Mouse (Mus musculus): Measurements from ENCODE around the gene Edc4.

Edc4 gene

DNA sequence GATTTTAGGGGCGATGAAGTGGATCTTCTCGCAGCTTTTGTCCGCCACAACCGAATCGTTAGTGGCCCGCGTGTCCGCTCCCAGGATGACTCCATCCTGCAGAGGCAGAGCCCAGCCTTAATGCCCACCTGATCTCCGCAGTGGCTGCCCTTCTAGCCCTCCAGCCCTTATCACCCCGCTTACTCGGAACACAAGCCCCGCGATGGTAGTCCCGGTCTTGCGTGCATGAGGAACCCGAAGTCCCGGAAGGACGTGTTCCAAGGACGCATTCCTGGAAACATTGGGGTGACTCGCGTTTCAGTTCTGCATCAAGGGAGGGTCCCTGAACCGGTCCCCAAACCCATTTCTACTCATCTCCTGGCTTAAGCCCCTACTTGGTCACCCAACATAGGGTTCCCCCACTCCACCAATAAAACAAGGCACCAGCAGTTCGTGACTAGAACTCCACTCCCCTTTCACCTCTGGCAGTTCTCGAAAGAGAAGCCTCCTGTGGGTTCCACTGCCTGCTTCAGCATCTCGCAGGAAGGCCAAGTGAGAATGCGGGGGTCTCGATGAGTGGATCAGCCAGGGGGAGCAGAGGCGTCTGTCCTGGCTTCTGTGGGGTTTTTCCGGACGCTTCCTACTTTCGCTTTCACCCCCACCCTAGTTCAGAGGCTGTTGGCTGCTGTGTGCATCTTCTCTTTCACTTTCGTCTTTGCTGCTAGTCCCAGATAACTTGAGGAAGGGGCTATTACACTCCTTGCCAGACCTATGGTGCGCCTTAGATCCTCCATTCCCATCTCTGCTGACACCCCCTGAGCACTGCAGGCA lies 57.0 kb downstream of the Edc4 start:
- in situ Hi-C loops (cut with MboI; ENCODE audit: unreplicated experiment in 2 of 2): loop anchor here (5.0 to 10.0 kb wide), 2 partner anchors 85 to 333 kb away; partner anchors contain the start of gene Ripor1 (in 1 of the 2)

DNA sequence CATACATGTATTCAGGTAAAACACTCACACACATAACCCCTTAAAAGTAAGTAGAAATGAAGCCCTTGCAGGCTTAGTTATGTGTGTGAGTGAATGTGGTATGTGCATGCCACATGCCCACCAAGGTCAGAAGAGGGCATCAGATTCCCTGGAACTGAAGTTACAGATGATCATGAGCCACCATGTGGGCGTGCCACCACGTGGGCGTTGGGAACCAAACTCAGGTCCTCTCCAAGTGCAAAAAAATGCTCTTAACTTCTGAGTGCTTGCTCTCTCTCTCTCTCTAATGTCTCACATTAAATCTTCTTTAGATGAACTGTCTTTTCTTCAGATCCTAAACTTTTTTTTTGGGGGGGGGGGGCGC lies 57.6 kb downstream of the Edc4 start, which contains the start of gene Psmb10:
Gene Psmb10 (minus strand): TSS at position 139 of the 364 bp plus-strand sequence.
- in situ Hi-C loops (cut with MboI; ENCODE audit: unreplicated experiment in 2 of 2): loop anchor here (5.0 to 10.0 kb wide), 2 partner anchors 84 to 333 kb away; partner anchors contain the start of gene Ripor1 (in 1 of the 2)

DNA sequence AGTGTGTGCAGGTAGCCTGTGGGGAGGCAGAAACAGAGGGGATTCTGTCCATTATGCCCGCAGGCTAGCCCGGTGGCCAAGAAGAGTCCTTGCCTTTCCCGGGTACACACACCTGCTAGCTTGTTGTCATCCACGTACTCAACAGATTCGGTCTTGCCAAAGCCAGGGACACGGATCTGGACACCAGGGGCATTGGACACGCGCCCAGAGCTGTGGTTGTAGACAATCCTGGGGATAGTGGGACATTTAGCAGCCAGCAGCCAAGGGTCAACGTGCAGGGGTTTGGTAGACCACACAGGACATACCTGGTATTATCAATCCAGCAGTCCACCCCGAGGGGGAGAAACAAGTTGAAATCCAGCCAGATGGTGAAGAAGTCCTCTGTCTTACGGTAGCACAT lies 61.3 kb downstream of the Edc4 start:
- in situ Hi-C loops (cut with MboI; ENCODE audit: unreplicated experiment in 2 of 2): loop anchor here (5.0 kb wide), 2 partner anchors 35 to 40 kb away; partner anchors contain the start of gene Dpep3 (in 1 of the 2)

DNA sequence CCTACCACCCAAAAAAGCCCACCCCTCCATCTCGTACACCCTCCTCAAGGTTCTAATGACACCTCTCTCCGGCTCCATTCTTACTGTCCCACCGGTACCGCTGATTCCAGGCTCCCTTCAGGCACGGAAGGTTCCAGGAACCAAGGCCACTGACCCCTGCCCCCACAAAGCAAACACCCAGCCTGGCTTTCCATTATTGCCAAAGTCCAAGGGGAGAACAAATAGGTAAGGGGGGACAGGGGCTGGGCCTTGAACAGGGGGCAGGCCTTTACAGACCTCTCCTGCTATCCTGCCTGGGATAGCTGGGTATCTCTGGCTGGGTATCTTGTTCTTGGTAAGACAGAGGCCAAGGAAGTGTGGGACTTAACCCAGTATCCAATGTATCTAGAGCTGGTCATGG lies 61.9 kb downstream of the Edc4 start:
- in situ Hi-C loops (cut with MboI; ENCODE audit: unreplicated experiment in 2 of 2): loop anchor here (5.0 kb wide), 2 partner anchors 35 to 40 kb away; partner anchors contain the start of gene Dpep3 (in 1 of the 2)

DNA sequence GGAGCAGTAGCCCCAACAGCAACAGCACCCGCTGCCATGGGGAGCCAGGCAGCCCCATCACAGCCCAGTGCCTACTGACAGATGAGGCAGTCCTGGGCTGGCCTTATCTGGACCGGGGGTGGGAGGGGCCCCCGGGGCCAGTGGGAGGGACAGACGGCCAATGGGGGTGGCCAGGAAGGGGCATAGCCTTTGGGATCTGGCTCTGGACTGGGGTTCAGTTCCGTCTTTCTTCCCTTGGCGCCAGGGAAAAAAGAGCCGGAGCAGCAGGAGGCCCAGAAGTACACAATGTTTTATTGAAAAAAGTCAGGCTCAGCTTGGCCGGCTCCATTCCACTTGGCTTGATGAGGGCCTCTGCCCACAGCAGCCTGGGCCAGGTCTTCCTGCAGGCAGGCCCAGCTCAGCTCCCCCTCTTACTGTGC lies 62.6 kb downstream of the Edc4 start, which contains the start of gene Lcat:
Gene Lcat (minus strand): TSS at position 62 of the 419 bp plus-strand sequence.
- in situ Hi-C loops (cut with MboI; ENCODE audit: unreplicated experiment in 2 of 2): loop anchor here (5.0 kb wide), 2 partner anchors 34 to 39 kb away; partner anchors contain the start of gene Dpep3 (in 1 of the 2)

Measured in v-Abl transformed pro-B cells (cell line).